11 mouse cellular contexts compared by ENCODE assay signal in the genomic region with DNA sequence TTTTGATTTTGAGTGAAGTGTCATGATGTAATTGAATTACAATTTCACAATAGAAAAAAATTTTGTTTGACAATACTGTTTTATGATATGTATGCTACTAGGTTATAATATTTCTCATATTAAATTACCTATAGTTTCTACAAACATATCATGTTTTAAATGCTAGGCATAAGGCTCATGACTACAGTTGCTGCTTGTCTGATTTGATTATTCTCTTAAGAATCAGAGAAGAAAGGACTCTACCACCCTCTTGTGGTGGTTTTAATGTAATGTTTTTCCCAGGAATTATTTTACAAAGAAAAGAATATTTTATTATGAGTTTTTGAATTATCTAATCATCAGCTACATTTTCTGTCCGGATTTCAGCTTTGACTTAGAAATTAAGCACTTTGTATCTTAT.
DNase-seq lines count a peak whose midpoint lies in the region; ATAC-seq and TF ChIP-seq lines count a peak whose summit lies in the region.
"Had no signal": no experiment of that assay in that cellular context is flagged by ENCODE, and none has a peak within 500 bp of the region (broad histone marks: within the 10 kb centered on the region; RNA-seq: fewer than 3 reads in every experiment).

No protein-coding gene starts in this region.

- H3K9me3 ChIP-seq in midbrain, embryonic 11.5 days (ENCODE audit: control insufficient read depth, low read length): no peaks in the 10 kb centered on the region
- H3K9me3 ChIP-seq in midbrain, embryonic 10.5 days (replicated peaks): no peaks in the 10 kb centered on the region
- no peaks in the 10 kb centered on the region for H3K9me3 ChIP-seq in embryonic facial prominence, embryonic 14.5 days (ENCODE audit: control insufficient read depth, low read length)
- H3K9me3 ChIP-seq: embryonic facial prominence, embryonic 12.5 days; heart, embryonic 13.5 days; megakaryocyte, embryonic 14.5 days had no signal

- ATAC-seq in midbrain, embryonic 11.5 days (ENCODE audit: low FRiP score): peak; percentile 51; the same call in 1 of the 2 replicates
- no peak for ATAC-seq in embryonic facial prominence, embryonic 14.5 days (ENCODE audit: low read depth)

- no peak for TF ChIP-seq POLR2A in thymus, adult 2 months (IDR thresholded peaks at IDR 0.05; ENCODE audit: control insufficient read depth, extremely low read depth, insufficient read depth, low read length, poor library complexity)

- H3K27ac ChIP-seq in gastrocnemius, adult 2 months: no peak overlapping the region
- H3K27ac ChIP-seq in midbrain, embryonic 11.5 days (ENCODE audit: low read depth, low read length): no peak overlapping the region
- no peak overlapping the region for H3K27ac ChIP-seq in midbrain, embryonic 10.5 days (replicated peaks)
- no peak overlapping the region for H3K27ac ChIP-seq in embryonic facial prominence, embryonic 14.5 days (replicated peaks; ENCODE audit: low read depth, low read length)
- H3K27ac ChIP-seq in thymus, adult 2 months (ENCODE audit: control insufficient read depth, insufficient read depth, low read length): no peak overlapping the region
- H3K27ac ChIP-seq: embryonic facial prominence, embryonic 12.5 days; heart, embryonic 13.5 days had no signal

- TF ChIP-seq CTCF in gastrocnemius, adult 2 months (IDR thresholded peaks at IDR 0.05): peak; percentile 82
- TF ChIP-seq CTCF in thymus, adult 2 months (IDR thresholded peaks at IDR 0.05; ENCODE audit: borderline replicate concordance, control insufficient read depth, extremely low read depth, insufficient read depth, low read length, poor library complexity): no peak

- no peak for DNase-seq in gastrocnemius, adult 2 months
- no peak for DNase-seq in gastrocnemius, postnatal 10 days
- DNase-seq in midbrain, embryonic 11.5 days (ENCODE audit: low spot score, missing footprints): no peak
- DNase-seq in midbrain, embryonic 10.5 days (ENCODE audit: low spot score): no peak
- peak; percentile 77 for DNase-seq in embryonic facial prominence, embryonic 14.5 days (ENCODE audit: low spot score)
- peak; percentile 36 for DNase-seq in retina, postnatal 7 days (ENCODE audit: low read depth, low spot score)
- DNase-seq in thymus, adult 2 months: no peak
- no peak for DNase-seq in testis, postnatal 10 days (ENCODE audit: low spot score)

- H3K4me2 ChIP-seq in midbrain, embryonic 11.5 days: no peak overlapping the region
- no peak overlapping the region for H3K4me2 ChIP-seq in embryonic facial prominence, embryonic 14.5 days (ENCODE audit: low read depth, low read length)
- H3K4me2 ChIP-seq: embryonic facial prominence, embryonic 12.5 days; heart, embryonic 13.5 days had no signal

- no peaks in the 10 kb centered on the region for H3K27me3 ChIP-seq in midbrain, embryonic 11.5 days (ENCODE audit: control insufficient read depth, insufficient read depth, low read length)
- H3K27me3 ChIP-seq in midbrain, embryonic 10.5 days (ENCODE audit: low read depth, poor library complexity, severe bottlenecking): no peaks in the 10 kb centered on the region
- no peaks in the 10 kb centered on the region; the same call in 1 of the 2 replicates for H3K27me3 ChIP-seq in embryonic facial prominence, embryonic 14.5 days (replicated peaks; ENCODE audit: control insufficient read depth, insufficient read depth, low read length)
- H3K27me3 ChIP-seq in thymus, adult 2 months (ENCODE audit: control insufficient read depth, insufficient read depth, low read length): no peaks in the 10 kb centered on the region
- H3K27me3 ChIP-seq: heart, embryonic 13.5 days; megakaryocyte, embryonic 14.5 days had no signal

- H3K9ac ChIP-seq in midbrain, embryonic 11.5 days (ENCODE audit: low read length): no peak overlapping the region
- no peak overlapping the region for H3K9ac ChIP-seq in embryonic facial prominence, embryonic 14.5 days (ENCODE audit: low read depth, low read length)
- H3K9ac ChIP-seq: embryonic facial prominence, embryonic 12.5 days had no signal

- H3K4me3 ChIP-seq in gastrocnemius, adult 2 months: no peak overlapping the region
- H3K4me3 ChIP-seq in midbrain, embryonic 11.5 days (ENCODE audit: low read depth, low read length): no peak overlapping the region
- H3K4me3 ChIP-seq in midbrain, embryonic 10.5 days: no peak overlapping the region
- no peak overlapping the region for H3K4me3 ChIP-seq in embryonic facial prominence, embryonic 14.5 days (ENCODE audit: low read depth, low read length)
- H3K4me3 ChIP-seq in thymus, adult 2 months (ENCODE audit: control insufficient read depth, insufficient read depth, low read length): no peak overlapping the region
- H3K4me3 ChIP-seq: embryonic facial prominence, embryonic 12.5 days; heart, embryonic 13.5 days; megakaryocyte, embryonic 14.5 days had no signal

- no peaks in the 10 kb centered on the region for H3K36me3 ChIP-seq in midbrain, embryonic 11.5 days (ENCODE audit: control insufficient read depth, insufficient read depth, low read length)
- H3K36me3 ChIP-seq in midbrain, embryonic 10.5 days: no peaks in the 10 kb centered on the region
- no peaks in the 10 kb centered on the region for H3K36me3 ChIP-seq in embryonic facial prominence, embryonic 14.5 days (ENCODE audit: control insufficient read depth, insufficient read depth, low read length)
- H3K36me3 ChIP-seq in thymus, adult 2 months (ENCODE audit: control insufficient read depth, insufficient read depth, low read length): no peaks in the 10 kb centered on the region; the same call in 1 of the 2 replicates
- H3K36me3 ChIP-seq: embryonic facial prominence, embryonic 12.5 days had no signal

- intact Hi-C loops in gastrocnemius, adult 2 months (cut with DNase I): loop anchor here (2.0 to 10.0 kb wide), 5 partner anchors 233 to 412 kb away; partner anchors contain the start of gene Gbp3

- 7% methylated on average over 1 of the region's 1 CpGs for WGBS in midbrain, embryonic 11.5 days
- 11% methylated on average over 1 of the region's 1 CpGs for WGBS in midbrain, embryonic 10.5 days
- 3% methylated on average over 1 of the region's 1 CpGs for WGBS in embryonic facial prominence, embryonic 14.5 days
- 29% methylated on average over 1 of the region's 1 CpGs for WGBS in thymus, adult 2 months

- no peaks in the 10 kb centered on the region for H3K4me1 ChIP-seq in midbrain, embryonic 11.5 days (ENCODE audit: control insufficient read depth, insufficient read depth, low read length)
- no peaks in the 10 kb centered on the region for H3K4me1 ChIP-seq in midbrain, embryonic 10.5 days
- no peaks in the 10 kb centered on the region for H3K4me1 ChIP-seq in embryonic facial prominence, embryonic 14.5 days (ENCODE audit: control insufficient read depth, insufficient read depth, low read length)
- H3K4me1 ChIP-seq in thymus, adult 2 months (replicated peaks; ENCODE audit: control insufficient read depth, insufficient read depth, low read length): no peaks in the 10 kb centered on the region
- H3K4me1 ChIP-seq: megakaryocyte, embryonic 14.5 days had no signal

Comparison
In these comparisons a context has a peak if more than half of its experiments do, and no peak if none do; other contexts are left out.
1. DNase-seq: peak in embryonic facial prominence, embryonic 14.5 days (single experiment) and retina, postnatal 7 days (single experiment); none in gastrocnemius, adult 2 months (single experiment), gastrocnemius, postnatal 10 days (single experiment), midbrain, embryonic 11.5 days (single experiment), midbrain, embryonic 10.5 days (single experiment), thymus, adult 2 months (single experiment) and testis, postnatal 10 days (single experiment).